Mouse (Mus musculus): ENCODE results near the gene Tnfrsf13c. TPM values are rescaled to one million over a fixed set of nuclear protein-coding genes. Genes with fewer than 3 reads are reported as not detected.
A peak's percentile ranks its signal among the peaks of the same experiment; 100 is the strongest.
"Not testable (repeated sequence)": the region's sequence is repeated elsewhere in the genome, so short reads cannot be mapped to it uniquely, and the experiment has no call there.

Tnfrsf13c gene
- polyA plus RNA-seq, 1 experiment from 2014 or later: 0.90 TPM

- Histone ChIP-seq H3K4me1 (peaks cover 12% of the 10 kb centered on the region), H3K9ac (replicated peaks) (no peak overlapping the region), H3K4me3 (replicated peaks) (no peak overlapping the region), H3K4me2 (no peak overlapping the region), H3K27ac (replicated peaks) (no peak overlapping the region), H3K9me3 (replicated peaks) (no peaks in the 10 kb centered on the region), H3K36me3 (no peaks in the 10 kb centered on the region), H3K27me3 (replicated peaks) (no peaks in the 10 kb centered on the region)
- no peak for ATAC-seq (ENCODE audit: low FRiP score)
- WGBS: 78% methylated on average over 3 of the region's 3 CpGs
These were observed 23.1 kb upstream of the Tnfrsf13c start for GRCm38 (mm10) chr15:82247131-82247776.

DNA sequence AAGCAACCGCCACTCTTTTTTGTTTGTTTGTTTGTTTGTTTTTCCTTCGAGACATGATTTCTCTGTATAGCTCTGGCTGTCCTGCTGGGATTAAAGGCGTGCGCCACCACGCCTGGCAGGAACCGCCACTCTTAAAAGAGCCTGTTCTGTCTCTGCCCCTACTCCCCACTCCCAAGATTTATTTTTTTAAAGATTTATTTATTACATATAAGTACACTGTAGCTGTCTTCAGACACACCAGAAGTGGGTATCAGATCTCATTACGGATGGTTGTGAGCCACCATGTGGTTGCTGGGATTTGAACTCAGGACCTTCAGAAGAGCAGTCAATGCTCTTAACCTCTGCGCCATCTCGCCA is 20.6 kb upstream of the Tnfrsf13c start:
- Histone ChIP-seq H3K4me3 (replicated peaks) (peak overlapping the region; percentile 88), H3K4me1 (peaks cover 12% of the 10 kb centered on the region), H3K9ac (replicated peaks) (peak overlapping the region; percentile 57), H3K27ac (replicated peaks) (peak overlapping the region; percentile 80), H3K4me2 (peak overlapping the region; percentile 76)
- 21% methylated on average over 9 of the region's 9 CpGs for WGBS
- H3K27me3 ChIP-seq (replicated peaks); H3K36me3 ChIP-seq; H3K9me3 ChIP-seq (replicated peaks); ATAC-seq (ENCODE audit: low FRiP score): not testable (repeated sequence)

GRCm38 (mm10) chr15:82244115-82244804 is 20.1 kb upstream of the Tnfrsf13c start, which contains the start of gene Cenpm:
Gene Cenpm (minus strand): TSS chr15:82244748.
- Histone ChIP-seq H3K36me3 (no peaks in the 10 kb centered on the region), H3K4me2 (peak within 1 kb of the TSS; percentile 76), H3K27me3 (replicated peaks) (no peaks in the 10 kb centered on the region), H3K27ac (replicated peaks) (peak within 1 kb of the TSS; percentile 80), H3K4me1 (peaks cover 12% of the 10 kb centered on the region), H3K4me3 (replicated peaks) (peak within 1 kb of the TSS; percentile 88), H3K9me3 (replicated peaks) (no peaks in the 10 kb centered on the region), H3K9ac (replicated peaks) (peak within 1 kb of the TSS; percentile 57)
- WGBS: 0% methylated on average over 63 of the region's 65 CpGs
- peak; percentile 98 for ATAC-seq (ENCODE audit: low FRiP score)

DNA sequence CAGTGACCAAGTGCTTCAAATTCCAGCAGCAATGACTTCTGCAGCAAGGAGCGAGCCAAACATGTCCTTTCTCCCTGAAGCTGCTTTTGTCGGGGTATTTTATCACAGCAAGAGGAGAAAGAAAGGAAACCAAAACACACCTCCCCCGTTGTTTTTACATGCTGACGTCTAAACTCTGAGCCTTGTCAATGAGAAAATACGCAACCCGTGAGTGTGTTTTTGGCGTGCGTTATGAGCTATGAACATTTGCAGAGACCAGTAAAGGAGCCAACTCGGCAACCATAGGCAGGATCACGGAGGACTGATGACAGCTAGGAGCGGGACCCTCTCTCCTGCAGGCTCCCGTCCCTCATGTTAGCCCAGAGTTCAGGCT is 19.6 kb upstream of the Tnfrsf13c start:
- peak overlapping the region; percentile 80; the same call in 1 of the 2 replicates for H3K27ac ChIP-seq (replicated peaks)

GRCm38 (mm10) chr15:82243311-82243710 is 19.1 kb upstream of the Tnfrsf13c start:
- 80% methylated on average over 3 of the region's 3 CpGs for WGBS
- Histone ChIP-seq H3K36me3 (no peaks in the 10 kb centered on the region), H3K4me3 (replicated peaks) (peak overlapping the region; percentile 88), H3K9me3 (replicated peaks) (no peaks in the 10 kb centered on the region), H3K9ac (replicated peaks) (0 out of 2 replicates have a peak overlapping the region, but pooled peaks have one; percentile 57), H3K27me3 (replicated peaks) (no peaks in the 10 kb centered on the region), H3K27ac (replicated peaks) (no peak overlapping the region), H3K4me1 (peaks cover 12% of the 10 kb centered on the region), H3K4me2 (peak overlapping the region; percentile 76)
- ATAC-seq (ENCODE audit: low FRiP score): no peak

More for the DNA sequence above, 19.6 kb upstream of the Tnfrsf13c start:
- WGBS: 5% methylated on average over 12 of the region's 12 CpGs
- peak overlapping the region; percentile 88 for H3K4me3 ChIP-seq (replicated peaks)
- H3K36me3 ChIP-seq: no peaks in the 10 kb centered on the region
- H3K27me3 ChIP-seq (replicated peaks): no peaks in the 10 kb centered on the region
- peaks cover 12% of the 10 kb centered on the region for H3K4me1 ChIP-seq
- H3K9ac ChIP-seq (replicated peaks): peak overlapping the region; percentile 57
- no peaks in the 10 kb centered on the region for H3K9me3 ChIP-seq (replicated peaks)
- ATAC-seq (ENCODE audit: low FRiP score): peak; percentile 65
- peak overlapping the region; percentile 76 for H3K4me2 ChIP-seq

DNA sequence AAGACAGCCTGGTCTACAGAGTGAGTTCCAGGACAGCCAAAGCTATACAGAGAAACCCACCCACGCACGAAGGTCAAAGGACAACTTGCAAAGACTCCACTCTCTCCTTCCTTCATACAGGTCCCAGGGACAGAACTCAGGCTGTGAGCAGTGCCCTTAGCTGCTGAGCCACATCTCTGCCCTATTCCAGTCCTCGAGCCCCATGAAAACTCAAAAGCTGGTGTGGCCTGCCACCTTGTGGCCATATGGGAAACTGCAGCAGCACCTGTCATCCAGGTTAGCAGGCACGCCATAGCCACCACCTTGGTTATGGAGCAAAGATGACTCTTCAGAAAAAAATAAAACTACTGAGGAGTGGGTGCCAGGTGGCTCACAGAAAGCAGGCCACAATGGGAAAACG is 12.4 kb upstream of the Tnfrsf13c start:
- 19% methylated on average over 5 of the region's 5 CpGs for WGBS

DNA sequence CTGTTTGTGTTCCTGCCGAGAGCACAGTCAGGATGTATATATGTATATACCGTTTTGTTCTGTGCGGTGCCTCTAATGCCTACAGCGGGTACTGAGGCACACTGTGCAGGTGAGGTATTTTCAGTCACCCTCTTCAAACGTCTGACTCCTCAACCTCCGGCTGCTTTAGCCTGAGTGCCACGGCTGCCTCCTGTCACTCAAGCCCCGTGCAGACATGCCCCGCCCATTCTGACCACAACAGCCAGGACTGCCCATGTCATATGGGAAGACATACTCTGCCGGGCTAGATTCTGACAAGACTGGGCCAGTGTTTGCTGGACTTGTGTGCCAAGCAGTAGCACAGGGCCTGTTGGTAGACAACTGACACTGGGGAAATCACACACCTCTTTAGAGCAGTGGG is 11.5 kb upstream of the Tnfrsf13c start:
- Histone ChIP-seq H3K27me3 (replicated peaks) (no peaks in the 10 kb centered on the region), H3K36me3 (no peaks in the 10 kb centered on the region), H3K4me3 (replicated peaks) (no peak overlapping the region), H3K9me3 (replicated peaks) (no peaks in the 10 kb centered on the region), H3K9ac (replicated peaks) (no peak overlapping the region), H3K4me1 (peaks cover 8% of the 10 kb centered on the region), H3K27ac (replicated peaks) (no peak overlapping the region), H3K4me2 (no peak overlapping the region)
- WGBS: 81% methylated on average over 10 of the region's 10 CpGs
- no peak for ATAC-seq (ENCODE audit: low FRiP score)

More for the DNA sequence above, 12.4 kb upstream of the Tnfrsf13c start:
- H3K4me2 ChIP-seq: no peak overlapping the region
- H3K36me3 ChIP-seq: no peaks in the 10 kb centered on the region
- H3K27ac ChIP-seq (replicated peaks): no peak overlapping the region
- H3K27me3 ChIP-seq (replicated peaks): no peaks in the 10 kb centered on the region
- H3K4me1 ChIP-seq: peaks cover 8% of the 10 kb centered on the region
- ATAC-seq (ENCODE audit: low FRiP score): peak; percentile 79
- H3K9ac ChIP-seq (replicated peaks): no peak overlapping the region
- H3K9me3 ChIP-seq (replicated peaks): no peaks in the 10 kb centered on the region
- H3K4me3 ChIP-seq (replicated peaks): no peak overlapping the region

DNA sequence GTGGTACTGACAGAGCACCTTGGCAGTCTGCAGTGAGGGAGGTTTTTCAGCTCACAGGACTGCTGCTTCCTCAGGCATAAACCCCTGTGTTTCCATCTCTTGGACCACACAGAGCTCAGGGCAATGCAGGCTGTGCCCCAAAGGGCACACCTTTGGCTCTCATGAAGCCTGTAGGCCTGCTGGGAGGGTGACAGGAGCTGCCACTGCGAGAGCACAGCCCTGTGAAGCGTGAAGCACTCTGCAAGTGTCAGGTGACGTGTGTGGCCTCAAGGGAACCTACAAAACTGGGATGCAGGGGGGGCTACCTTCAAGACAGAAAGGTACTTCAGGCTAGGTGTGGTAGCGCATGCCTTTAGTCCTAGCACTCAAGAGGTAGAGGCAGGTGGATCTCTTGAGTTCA is 8.5 kb upstream of the Tnfrsf13c start:
- no peak for ATAC-seq (ENCODE audit: low FRiP score)
- H3K4me3 ChIP-seq (replicated peaks): no peak overlapping the region
- H3K36me3 ChIP-seq: no peaks in the 10 kb centered on the region
- H3K4me1 ChIP-seq: peaks cover 8% of the 10 kb centered on the region
- H3K27me3 ChIP-seq (replicated peaks): no peaks in the 10 kb centered on the region
- 79% methylated on average over 4 of the region's 4 CpGs for WGBS
- H3K9me3 ChIP-seq (replicated peaks): no peaks in the 10 kb centered on the region
- no peak overlapping the region for H3K4me2 ChIP-seq
- no peak overlapping the region for H3K9ac ChIP-seq (replicated peaks)
- no peak overlapping the region for H3K27ac ChIP-seq (replicated peaks)

DNA sequence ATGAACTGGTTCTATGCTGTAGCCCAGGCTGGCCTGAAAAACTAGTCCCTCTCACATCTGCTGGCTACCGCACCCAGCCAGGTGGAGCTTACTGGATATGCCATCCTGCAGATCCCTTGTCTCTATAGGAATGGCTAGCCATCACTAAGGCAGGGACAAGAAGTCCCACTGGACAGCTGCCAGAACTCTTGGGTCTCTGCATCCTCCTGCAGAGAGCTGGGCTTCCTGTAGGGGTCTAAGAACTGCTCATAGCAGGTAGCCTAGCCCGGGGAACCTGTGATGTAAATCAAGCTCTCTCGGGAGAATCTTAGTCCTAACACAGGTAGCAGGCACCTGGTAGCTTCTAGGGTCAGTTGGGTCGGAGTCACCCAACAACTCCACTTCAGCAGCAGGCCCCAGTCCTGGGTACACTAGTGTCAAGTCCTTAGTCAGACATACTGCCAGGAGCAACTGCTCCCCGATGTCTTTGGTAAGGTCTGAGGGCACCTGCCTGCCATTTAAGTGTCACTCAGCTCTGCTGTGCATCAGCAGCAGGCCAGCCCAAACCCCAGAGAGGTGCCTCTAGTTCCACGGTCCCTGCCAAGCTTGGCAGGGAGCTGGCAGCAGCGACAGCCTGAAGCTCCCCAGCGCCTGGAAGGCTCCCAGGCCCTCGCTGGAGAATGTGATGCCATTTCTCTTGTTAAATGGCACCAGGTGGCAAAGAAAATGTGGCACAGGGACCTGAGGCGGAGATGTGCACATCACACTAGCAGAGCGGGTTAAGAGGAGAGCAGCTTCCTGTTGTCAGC is 7.6 kb upstream of the Tnfrsf13c start:
- no peaks in the 10 kb centered on the region for H3K36me3 ChIP-seq
- WGBS: 58% methylated on average over 11 of the region's 11 CpGs
- H3K27ac ChIP-seq (replicated peaks): no peak overlapping the region
- ATAC-seq (ENCODE audit: low FRiP score): no peak
- no peaks in the 10 kb centered on the region for H3K9me3 ChIP-seq (replicated peaks)
- H3K4me2 ChIP-seq: no peak overlapping the region
- no peak overlapping the region for H3K4me3 ChIP-seq (replicated peaks)
- no peak overlapping the region for H3K9ac ChIP-seq (replicated peaks)
- H3K27me3 ChIP-seq (replicated peaks): no peaks in the 10 kb centered on the region
- H3K4me1 ChIP-seq: peaks cover 8% of the 10 kb centered on the region

DNA sequence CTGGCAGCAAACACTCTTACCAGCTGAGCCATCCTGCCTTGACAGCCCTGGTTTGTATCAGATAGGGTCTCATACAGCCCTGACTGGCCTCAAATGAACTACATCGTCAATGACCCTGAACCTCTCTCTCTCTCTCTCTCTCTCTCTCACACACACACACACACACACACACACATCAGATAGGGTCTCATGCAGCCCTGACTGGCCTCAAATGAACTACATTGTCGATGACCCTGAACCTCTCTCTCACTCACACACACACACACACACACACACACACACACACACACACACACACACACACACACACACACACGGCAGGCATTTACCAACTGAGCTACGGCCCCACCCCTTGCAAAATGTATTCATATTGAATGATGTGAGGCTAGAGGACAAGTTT is 6.9 kb upstream of the Tnfrsf13c start:
- H3K36me3 ChIP-seq: no peaks in the 10 kb centered on the region
- H3K27ac ChIP-seq (replicated peaks): no peak overlapping the region
- no peak overlapping the region for H3K4me3 ChIP-seq (replicated peaks)
- no peaks in the 10 kb centered on the region for H3K9me3 ChIP-seq (replicated peaks)
- H3K4me1 ChIP-seq: peaks cover 8% of the 10 kb centered on the region
- ATAC-seq (ENCODE audit: low FRiP score): no peak
- H3K9ac ChIP-seq (replicated peaks): no peak overlapping the region
- H3K4me2 ChIP-seq: no peak overlapping the region
- H3K27me3 ChIP-seq (replicated peaks): no peaks in the 10 kb centered on the region
- 75% methylated on average over 4 of the region's 4 CpGs for WGBS

DNA sequence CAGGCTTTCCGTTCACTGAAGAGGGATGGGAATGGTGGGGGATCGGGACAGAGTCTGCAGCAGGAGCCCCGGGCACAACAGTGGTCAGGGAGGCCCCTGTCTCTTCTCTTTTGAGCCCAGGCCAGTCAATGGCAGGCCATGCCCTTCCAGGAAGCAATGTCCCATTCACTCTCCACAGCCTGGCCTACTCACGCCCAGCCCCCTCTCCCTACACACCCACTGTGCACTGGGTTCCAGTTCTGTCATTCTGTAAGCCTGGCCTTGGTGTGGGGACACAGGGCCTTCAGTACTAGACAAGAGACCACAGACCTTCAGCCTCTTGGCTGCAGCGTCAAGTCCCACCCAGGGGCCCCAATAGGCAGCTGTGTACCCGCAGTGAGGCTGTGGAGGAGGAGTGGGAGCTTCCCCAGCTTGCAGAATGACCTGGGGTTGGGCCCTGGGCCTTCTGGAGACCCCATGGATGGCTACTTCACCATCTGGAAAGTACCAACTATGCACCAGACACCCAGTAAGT is 6.0 kb upstream of the Tnfrsf13c start:
- Histone ChIP-seq H3K4me2 (no peak overlapping the region), H3K4me3 (replicated peaks) (no peak overlapping the region), H3K27ac (replicated peaks) (no peak overlapping the region), H3K9ac (replicated peaks) (no peak overlapping the region), H3K27me3 (replicated peaks) (peaks cover 4% of the 10 kb centered on the region), H3K36me3 (no peaks in the 10 kb centered on the region), H3K4me1 (peaks cover 8% of the 10 kb centered on the region), H3K9me3 (replicated peaks) (no peaks in the 10 kb centered on the region)
- ATAC-seq (ENCODE audit: low FRiP score): no peak
- WGBS: 75% methylated on average over 6 of the region's 6 CpGs

Data from neural tube, embryonic 15.5 days (tissue).